Mouse (Mus musculus) T-helper 17 cell (primary cell): ENCODE results near the gene Pnma5.
"Not testable (repeated sequence)": the region's sequence is repeated elsewhere in the genome, so short reads cannot be mapped to it uniquely, and the experiment has no call there.

ENCODE experiments used
- in situ Hi-C, 2 experiments: fragments of 300-600 bp; cut with MboI, MseI; formaldehyde crosslinking; loops; 1 replicate in 1 of 2; 2 replicates in 1 of 2; pipeline ENCODE4 v1.15.1; 2025; ENCODE audit warnings: high pct_unique_total_duplicates in 2 of 2

Pnma5 gene

DNA sequence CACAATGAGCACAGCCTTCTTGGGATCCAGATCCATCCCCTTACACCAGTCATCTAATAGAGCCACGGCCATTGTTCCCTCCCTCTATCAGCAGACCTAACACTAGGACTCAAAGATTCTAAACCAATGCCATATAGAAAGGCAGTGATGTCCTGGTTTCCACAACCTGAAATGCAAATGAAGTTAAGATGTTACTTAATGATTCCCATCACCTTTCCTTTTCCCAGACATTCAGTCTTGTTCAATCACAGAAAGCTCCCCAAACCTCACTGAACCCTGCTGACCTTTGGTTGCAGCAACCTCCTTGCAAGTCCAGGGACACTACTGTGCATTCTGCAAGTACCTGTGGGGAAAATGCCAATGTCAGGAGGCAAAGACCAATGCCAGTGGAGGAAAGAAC lies at the start of gene Pnma5:
TSS of gene Pnma5 (minus strand) at position 101 of the 400 bp plus-strand sequence.
- in situ Hi-C loops, result no loop called here

DNA sequence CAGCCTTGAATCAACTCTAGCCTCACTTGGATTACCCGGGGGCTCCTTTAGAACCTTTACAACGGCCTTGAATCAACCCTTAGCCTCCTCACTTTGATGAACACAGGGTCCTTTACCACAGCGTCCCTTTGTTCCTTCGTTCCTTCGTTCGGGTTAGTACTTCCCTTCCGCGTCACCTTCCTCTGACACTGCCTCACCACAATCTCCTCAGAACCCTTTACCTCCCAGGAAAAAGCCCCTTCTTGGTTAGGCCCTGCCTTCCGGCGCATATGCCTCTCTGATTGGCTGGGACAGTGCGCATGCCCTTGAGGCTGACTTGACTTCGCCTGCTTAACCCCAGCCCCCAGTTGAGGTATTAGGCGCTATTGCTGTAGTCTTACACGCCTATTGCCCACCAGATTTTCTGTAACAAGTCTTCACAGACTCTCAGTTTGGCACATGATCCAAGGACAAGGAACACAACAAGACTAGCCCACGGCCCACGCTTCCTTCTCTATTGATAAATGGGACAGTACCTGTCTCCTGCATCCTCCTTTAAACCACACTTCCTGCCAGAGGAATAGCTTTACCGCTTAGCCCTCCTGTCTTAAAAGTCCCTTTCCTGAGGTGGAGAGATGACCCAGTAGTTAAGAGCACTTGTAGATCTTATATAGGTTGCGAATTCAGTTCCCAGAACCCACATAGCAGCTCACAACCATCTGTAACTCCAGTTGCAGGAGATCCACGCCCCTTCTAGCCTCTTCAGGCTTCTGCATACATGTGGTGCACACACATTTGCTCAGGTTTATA lies 45.6 kb upstream of the Pnma5 start, which contains the start of gene Xlr4a:
TSS of gene Xlr4a (minus strand) at position 212 of the 789 bp plus-strand sequence.
- in situ Hi-C loops, result not testable (repeated sequence)

DNA sequence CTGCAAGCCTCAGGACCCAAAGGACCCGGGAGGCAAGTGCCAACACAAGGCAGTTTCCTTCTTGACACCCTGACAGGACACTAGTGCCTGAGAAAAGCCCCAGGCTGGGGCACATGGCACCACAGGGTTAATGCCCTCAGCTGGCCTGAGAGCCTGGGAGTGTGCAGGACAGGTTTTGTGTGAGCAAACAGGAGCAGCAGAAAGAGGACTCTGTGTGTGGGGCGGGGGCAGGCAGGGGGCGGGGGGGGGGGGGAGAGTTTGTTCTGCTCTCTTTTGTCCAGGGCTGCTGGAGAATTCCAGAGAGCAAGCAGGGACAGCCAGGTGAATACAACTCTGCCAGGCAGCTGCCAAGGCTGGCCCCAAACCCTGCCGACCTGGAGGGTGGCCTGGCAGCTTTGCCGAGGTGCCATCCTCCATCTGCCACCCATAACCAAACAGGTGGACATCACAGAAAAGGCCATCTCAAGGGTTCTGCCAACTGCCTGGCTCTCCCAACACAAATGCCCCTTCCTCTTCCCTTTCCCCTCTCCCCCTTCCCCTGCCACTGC lies 29.9 kb upstream of the Pnma5 start:
- in situ Hi-C loops, result not testable (repeated sequence)

DNA sequence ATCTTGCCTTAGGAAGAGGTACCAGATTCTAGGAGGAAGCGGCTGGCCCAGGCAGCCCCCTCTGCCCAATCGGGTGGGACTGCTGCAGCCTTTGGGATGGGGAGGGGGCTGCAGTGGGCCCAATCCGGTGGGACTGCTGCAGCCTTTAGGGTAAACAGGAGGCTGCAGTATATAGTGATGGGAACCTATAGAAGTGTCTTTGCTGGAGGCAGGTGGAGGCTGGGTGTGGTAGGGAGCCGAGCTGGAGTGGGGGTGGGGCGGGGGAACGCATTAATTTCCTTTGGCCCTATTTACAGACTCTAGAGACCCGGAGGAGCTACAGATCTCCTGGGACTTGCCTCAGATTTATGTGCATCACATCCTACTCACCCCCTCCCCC lies 27.5 kb upstream of the Pnma5 start, which contains the start of gene Pnma3:
TSS of gene Pnma3 (plus strand) at position 373 of the 379 bp plus-strand sequence.
- in situ Hi-C loops, result no loop called here

DNA sequence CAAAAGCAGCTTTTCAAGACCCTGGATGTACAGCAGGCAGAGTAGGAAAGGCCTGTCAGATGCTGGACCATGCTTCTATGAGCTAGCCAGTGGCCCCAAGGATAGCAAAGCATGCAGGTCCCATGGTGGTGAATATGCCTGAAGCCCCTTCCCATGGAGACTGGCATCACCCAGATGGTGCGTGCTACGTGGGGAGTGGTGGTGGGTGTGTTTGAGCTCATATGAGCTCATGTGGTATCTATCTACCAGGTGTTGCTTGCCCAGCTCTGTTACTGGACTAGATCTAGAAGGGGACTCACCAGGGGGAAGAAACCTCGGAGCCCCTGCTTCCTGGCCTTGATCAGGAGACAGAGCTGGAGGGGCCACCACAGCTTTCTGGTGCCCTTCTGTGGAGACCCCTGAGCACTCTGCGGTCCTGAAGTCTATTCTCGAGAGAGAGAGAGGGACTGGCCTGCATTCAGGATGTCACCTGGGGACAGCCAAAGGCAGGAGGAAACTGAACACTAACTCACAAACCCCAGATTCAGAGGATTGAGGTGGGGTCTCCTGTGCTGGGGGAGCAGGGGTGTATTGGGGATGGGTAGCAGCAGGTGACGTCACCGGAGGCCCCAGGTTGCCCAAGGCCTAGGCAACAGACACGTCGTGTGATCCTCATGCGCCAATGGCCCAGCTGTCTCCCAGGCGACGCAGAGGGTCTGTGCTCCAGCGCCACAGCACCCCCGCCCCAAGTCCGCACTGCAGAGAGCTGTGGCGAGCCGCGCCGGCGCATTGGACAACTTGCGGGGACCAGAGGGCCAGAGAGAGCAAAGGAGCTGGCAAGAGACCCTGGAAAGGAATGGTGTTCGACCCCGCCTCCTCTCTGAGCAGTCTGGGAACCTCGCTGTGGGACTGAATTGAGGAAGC lies 26.9 kb upstream of the Pnma5 start:
- in situ Hi-C loops, result no loop called here

DNA sequence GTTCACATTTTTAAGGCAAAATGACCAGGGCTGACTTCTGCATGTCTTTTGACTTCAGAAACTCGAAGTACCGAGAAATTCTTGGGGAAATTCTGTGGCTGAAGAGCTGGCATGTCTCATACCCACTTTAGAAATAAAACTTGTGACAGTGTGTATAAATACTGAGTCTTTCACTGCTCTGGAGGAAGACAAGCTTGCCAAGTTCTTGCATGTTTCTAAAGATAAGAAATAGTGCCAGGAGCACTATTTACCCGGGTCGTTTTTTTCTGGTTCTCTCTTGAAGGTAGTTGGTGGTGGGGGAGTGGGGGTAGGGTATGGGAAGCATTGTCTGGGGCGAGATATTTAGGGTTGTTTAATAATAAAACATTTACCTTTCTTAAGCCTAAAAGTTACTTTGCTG lies 25.4 kb upstream of the Pnma5 start:
- in situ Hi-C loops, result no loop called here

DNA sequence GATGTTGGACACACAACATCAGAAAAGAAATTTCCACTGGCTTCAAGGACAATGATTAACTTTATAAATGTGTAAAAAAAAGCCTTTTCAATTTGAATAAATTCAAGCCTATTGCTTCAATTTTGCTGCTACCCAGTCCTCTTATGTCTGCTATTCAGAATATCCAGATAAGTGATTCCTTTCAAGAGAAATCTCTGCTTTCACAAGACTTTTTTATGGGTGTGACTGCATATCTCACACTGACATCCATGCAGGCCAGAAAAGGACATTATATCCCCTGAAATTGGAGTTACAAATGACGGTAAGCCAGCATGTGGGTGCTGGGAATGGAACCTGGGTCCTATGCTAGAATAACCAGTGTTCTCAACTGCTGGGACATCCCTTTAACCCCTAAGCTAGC lies 24.6 kb upstream of the Pnma5 start:
- in situ Hi-C loops, result no loop called here

DNA sequence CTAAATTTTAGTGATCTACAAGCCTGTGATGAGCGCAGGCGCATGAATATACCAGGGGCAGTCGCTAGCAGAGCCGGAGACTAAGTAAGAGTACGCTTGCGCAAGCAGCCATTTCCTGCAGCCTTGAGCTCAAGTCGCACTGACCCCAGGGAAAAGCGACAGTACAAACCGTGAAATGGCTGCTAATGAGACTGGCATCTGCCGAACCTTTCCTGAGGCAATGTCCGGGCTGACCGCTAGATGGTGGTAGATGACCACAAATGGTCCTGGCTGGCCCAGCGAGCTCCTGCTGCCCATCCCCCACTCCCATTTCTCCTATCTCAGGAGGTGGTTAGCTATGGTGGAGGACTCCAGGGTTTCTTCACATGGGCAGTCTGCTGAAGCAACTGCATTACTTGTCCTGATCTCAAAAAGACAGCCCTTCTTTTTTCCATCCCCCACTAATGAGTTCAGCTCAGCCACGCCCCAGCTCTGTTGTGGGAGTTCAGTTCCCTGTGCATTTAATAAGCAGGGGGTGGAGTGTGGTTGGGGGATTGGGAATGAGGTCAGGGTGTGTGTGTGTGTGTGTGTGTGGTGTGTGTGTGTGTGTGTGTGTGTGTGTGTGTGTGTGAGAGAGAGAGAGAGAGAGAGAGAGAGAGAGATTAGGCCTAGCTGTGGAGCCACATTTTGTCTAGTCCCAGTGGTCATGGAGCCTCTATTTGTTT lies 17.1 kb upstream of the Pnma5 start:
- in situ Hi-C loops, result loop anchor here (5.0 to 10.0 kb wide), 3 partner anchors 343 to 441 kb away; partner anchors contain the start of genes Gm18336 (in 2 of the 2) and Trex2 (in 1 of the 2)

DNA sequence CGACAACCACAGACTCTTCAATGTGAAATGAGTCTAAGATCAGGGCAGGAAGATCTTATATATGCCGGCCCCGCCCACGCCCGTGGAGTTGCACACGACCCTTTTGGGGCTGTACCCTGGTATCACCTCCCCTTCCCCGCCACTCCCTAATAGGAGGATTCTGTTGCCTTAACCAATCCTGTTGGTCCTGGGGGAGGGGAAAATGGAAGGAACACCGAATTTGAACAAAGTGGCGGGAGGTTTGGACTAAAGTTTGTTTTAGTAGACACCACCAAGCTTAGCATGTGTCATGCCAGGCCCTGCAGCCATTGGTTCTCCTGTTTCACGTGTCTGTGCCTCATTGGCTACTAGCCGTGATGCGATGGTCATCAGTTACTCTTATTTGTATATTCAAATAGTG lies 2.8 kb upstream of the Pnma5 start:
- in situ Hi-C loops, result no loop called here

DNA sequence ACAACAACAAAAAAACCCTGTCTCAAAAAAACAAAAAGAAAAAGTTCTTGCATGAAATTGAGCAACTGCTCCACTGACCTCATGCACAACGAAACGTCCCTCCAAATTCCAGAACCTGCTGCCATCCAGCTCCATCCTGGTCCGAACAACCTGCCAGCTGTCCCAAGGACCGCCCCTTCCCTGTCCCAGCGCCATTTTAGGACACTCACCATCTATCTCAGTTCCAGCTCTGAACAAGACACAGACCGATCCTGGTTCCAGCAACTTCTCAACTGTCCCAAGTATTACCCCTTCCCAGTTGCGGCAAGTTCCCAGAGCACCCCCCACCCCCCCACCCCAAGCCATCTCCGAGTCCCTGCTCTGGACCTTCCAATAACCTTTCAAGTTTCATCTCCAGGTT lies 1.9 kb upstream of the Pnma5 start:
- in situ Hi-C loops, result no loop called here

DNA sequence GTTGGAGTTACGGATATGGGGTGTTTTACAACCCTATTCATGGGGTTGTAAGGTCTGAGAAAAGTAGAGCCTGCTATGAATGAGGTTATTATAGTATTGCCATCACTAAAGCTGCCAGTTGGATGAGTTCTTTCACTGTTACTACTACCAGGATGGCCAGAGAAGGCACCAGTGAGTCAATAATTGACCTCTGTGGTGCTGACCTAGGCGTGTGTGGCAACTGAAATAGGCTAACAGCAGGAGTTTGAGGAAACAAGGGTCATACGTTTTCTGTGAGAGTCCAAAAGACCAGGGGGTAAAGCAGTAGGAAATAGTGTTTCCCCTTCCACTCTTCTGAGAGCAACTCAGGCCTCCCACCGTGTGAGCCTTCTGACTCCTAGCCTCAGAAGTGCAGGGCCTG lies 24.1 kb downstream of the Pnma5 start:
- in situ Hi-C loops, result loop anchor here (10.0 to 25.0 kb wide), 2 partner anchors 642 to 649 kb away; partner anchors contain the start of genes Pnck (in 1 of the 2) and Slc6a8 (in 1 of the 2)

DNA sequence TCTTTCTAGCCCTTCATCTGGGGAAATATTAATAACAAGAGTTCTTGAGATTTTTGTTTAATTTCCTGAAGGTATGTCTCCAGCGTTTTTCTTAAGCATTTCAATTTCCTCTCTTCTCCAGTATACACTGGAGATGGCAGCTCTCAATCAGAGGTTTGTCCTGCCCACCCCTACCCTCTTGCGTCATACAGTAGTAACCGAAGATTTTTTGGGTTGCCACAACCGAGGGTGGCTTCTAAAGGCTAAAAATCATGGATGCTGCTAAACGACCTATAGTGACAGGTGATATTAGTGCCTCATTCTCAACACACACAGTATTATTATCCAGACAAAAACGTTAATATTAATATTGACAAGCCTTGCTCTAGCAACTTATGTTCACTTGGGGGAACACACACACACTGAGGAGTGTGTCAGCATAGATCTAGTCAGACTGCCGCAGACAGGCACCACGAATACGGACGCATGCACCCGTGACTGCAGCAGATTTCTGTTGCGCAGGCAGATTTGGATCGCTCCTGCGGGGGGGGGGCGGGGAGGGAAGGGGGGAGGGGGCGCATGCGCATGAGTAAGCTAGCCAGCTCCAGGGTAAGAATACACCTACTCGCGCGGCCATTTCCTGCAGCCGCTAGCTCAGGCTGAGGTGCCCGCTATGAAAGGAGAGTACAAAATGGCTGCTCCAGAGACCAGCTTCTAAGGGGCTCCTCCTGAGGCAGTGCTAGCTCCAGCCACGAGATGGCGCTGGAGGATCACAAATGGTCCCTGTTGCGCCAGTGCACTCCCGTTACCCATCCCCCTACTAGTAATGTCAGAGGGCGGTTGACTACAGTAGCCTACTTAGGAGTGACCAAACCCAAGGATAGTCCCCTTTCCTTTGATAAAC lies 29.1 kb downstream of the Pnma5 start:
- in situ Hi-C loops, result loop anchor here in 1 of 2 experiments (25.0 kb wide), 1 partner anchor 654 kb away; the partner anchor contains the start of genes Pnck and Slc6a8

DNA sequence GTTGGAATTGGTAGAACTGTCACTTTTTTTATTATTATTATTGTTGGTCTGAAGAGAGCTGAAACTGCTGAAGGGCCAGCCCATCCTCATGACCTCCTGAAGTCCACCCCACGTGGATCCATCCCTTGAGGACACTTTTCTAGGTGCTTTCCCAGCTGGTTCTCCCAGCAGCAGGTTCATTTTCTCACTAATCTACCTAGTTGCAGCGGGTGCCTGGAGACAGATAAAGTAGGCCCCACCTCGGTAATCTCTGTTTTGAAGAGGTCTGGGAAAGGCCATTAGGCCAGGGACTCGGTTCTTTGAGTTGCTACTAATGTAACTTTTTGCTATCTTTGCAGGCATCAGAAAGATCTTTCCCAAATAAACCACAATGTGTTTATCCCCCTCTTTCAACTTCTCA lies 31.2 kb downstream of the Pnma5 start:
- in situ Hi-C loops, result loop anchor here in 1 of 2 experiments (25.0 kb wide), 1 partner anchor 657 kb away; the partner anchor contains the start of genes Pnck and Slc6a8

DNA sequence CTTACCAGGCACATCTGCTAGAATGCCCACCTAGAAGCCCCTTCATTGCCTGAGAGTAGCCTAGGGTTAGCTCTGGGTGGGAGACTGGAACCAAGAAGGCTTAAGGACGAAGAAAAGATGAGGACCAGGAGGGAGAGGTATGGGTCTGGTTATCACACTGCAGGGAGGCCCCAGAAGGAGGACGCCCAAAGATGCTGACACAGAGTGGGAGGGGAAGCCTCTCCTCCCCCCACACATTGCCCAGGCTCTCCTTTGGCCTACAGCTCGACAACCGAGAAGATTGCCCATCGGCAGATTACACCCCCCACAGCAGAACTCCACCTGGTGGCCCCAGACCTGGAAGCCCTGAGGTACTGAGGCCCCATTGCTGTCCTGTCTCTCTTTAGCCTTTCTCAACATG lies 33.8 kb downstream of the Pnma5 start:
- in situ Hi-C loops, result loop anchor here in 1 of 2 experiments (25.0 kb wide), 1 partner anchor 659 kb away; the partner anchor contains the start of genes Pnck and Slc6a8

DNA sequence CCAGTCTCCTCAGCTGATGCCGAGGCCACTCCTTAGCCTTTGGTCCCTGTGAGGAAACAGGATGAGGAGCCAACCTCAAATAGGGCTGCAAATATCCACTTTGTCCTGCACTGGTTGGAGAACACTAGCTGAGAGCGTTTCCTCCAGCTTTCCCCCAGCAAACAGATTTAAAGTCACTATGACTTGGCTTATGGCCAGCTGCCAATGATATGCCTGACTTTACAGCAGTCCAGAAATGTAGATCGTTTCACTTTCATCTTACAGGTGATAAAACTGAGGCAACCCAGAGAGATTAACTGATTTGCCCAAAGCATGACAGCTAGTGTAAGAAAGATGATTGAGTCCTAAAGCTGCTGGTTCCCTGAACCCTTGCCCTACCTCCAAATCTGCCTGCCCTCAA lies 41.4 kb downstream of the Pnma5 start:
- in situ Hi-C loops, result no loop called here

DNA sequence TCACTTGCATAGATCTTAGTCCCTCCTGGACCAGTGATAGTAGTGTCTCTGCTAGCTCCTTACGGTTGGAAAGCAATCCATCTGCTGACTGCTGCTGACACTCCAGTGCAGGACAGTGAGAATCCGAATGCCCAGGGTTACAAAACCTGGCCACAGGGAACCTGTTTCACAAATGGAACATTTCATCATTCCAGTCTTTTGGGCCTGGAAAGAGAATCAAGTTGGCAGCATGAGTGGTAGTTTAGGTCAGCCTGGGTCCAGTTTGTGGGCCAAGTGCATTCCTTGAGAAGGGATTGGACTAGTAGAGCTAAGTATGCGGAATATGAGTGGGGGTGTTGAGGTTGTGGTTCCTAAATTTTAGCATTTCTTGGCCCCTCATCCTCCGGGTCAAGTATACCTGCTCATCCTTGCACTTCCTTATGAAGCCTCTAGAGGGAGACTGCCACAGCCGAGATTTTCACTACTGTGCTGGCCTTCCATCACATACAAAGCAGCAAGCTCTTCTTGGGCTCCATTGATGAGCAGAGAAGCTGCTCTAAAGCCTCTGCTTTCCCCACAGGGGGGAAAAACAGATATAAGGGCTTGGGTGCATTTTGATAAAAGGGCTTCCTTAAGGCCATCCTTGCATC lies 44.5 kb downstream of the Pnma5 start:
- in situ Hi-C loops, result no loop called here

DNA sequence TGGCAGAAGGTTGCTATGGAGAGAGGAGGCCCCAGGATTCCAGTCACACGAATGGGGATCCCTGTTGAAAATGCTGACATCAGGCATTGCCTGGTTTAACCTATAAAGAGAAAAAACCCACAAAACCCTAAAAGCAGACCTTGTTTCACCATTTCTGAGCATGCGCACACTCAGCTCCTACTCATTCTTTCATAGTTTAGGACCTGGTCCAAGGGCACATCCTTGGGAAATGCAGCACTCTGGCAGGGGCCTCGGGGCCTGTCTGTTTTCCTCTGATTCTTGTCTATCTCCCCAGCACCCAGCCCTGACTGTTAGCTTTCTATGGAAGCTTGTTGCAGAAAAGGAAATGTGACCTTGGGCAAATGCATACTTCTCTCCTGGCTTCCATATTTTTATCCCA lies 46.3 kb downstream of the Pnma5 start:
- in situ Hi-C loops, result no loop called here

DNA sequence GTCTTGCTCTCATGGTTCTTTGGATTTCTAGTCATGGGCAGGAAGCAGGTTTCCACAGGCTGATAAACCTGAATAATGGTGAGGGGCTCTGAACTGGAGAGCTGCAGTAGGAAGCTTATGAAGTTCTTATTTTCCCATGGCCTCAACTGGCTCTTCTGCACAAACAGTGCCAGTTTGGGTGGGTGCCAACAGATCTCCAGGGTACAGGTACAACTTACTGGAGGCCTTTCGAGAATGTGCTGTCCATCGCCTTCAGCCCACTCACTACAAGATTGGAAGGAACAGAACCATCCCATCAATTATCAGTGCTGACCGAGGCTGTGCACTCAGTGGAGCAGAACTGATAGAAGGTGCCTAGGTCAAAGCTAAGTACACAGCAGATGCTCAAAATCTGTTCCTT lies 48.5 kb downstream of the Pnma5 start:
- in situ Hi-C loops, result no loop called here

DNA sequence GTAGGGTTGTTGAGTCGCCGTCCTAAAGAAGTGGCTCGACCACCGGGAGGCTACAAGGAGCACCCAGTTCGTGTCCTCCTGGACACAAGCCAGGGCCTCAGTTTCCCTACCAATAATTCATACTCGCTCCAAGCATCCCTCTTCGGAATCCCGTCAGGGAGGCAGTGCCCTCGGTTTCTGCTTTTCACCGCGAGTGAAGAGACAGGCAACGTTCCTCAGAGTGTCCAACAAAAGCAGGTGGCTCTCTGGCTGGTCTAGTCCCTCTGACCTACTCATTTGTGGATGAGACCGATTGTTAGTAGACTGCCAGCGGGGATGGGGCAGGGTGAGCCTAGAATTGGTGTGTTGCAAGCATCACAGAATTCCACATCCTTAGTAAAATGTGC lies 49.4 kb downstream of the Pnma5 start:
- in situ Hi-C loops, result no loop called here
